Mouse (Mus musculus): Measurements from ENCODE around the gene Zfp988. TPM values are rescaled to one million over a fixed set of nuclear protein-coding genes. Genes with fewer than 3 reads are reported as not detected.
"Not testable (repeated sequence)": the region's sequence is repeated elsewhere in the genome, so short reads cannot be mapped to it uniquely, and the experiment has no call there.

Gene Zfp988
- polyA plus RNA-seq, 1 experiment from 2014 or later: 0.25 TPM

GRCm38 (mm10) chr4:147347300-147347699 lies 41.8 kb downstream of the Zfp988 start:
- ATAC-seq (replicated peaks; ENCODE audit: low FRiP score, low read depth); H3K36me3 ChIP-seq (ENCODE audit: insufficient read depth, low read length); H3K4me2 ChIP-seq (ENCODE audit: low read length); H3K4me1 ChIP-seq (replicated peaks; ENCODE audit: insufficient read depth, low read length); H3K27ac ChIP-seq; H3K4me3 ChIP-seq (replicated peaks; ENCODE audit: low read depth, low read length); H3K9ac ChIP-seq (ENCODE audit: low read depth, low read length); DNase-seq (ENCODE audit: low spot score); H3K27me3 ChIP-seq (ENCODE audit: insufficient read depth, low read length): not testable (repeated sequence)
- peaks cover 31% of the 10 kb centered on the region for H3K9me3 ChIP-seq (replicated peaks; ENCODE audit: low read length)
- 63% methylated on average over 4 of the region's 4 CpGs for WGBS

DNA sequence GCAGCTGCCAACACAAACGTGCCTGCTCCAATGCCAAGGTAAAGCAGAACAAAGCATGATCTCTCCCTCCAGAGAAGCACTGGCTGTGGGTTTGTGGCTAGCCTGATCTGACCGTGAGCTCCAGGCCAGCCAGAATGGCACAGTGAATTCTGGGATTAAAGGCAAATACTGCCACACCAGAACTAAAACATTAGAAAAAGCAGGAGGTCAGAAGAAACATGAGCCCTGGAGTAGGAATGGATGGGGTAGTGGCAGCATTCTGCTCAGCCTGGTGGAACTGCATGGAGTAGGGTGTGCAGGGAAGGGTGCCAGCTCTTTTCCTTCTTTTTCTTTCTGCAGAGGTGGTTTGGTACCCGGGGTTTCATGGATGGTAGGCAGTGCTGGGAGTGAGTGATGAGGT lies 42.4 kb downstream of the Zfp988 start:
- H3K9ac ChIP-seq (ENCODE audit: low read depth, low read length); H3K27me3 ChIP-seq (ENCODE audit: insufficient read depth, low read length); H3K36me3 ChIP-seq (ENCODE audit: insufficient read depth, low read length); DNase-seq (ENCODE audit: low spot score); H3K4me1 ChIP-seq (replicated peaks; ENCODE audit: insufficient read depth, low read length); H3K4me3 ChIP-seq (replicated peaks; ENCODE audit: low read depth, low read length); H3K4me2 ChIP-seq (ENCODE audit: low read length); H3K27ac ChIP-seq; ATAC-seq (replicated peaks; ENCODE audit: low FRiP score, low read depth): not testable (repeated sequence)
- peaks cover 31% of the 10 kb centered on the region for H3K9me3 ChIP-seq (replicated peaks; ENCODE audit: low read length)
- WGBS: 77% methylated on average over 1 of the region's 3 CpGs

GRCm38 (mm10) chr4:147348401-147348800 lies 42.9 kb downstream of the Zfp988 start:
- not testable (repeated sequence) for H3K9ac ChIP-seq (ENCODE audit: low read depth, low read length); H3K27ac ChIP-seq; H3K4me1 ChIP-seq (replicated peaks; ENCODE audit: insufficient read depth, low read length); H3K36me3 ChIP-seq (ENCODE audit: insufficient read depth, low read length); H3K4me2 ChIP-seq (ENCODE audit: low read length); H3K4me3 ChIP-seq (replicated peaks; ENCODE audit: low read depth, low read length); ATAC-seq (replicated peaks; ENCODE audit: low FRiP score, low read depth); H3K27me3 ChIP-seq (ENCODE audit: insufficient read depth, low read length); DNase-seq (ENCODE audit: low spot score)
- 81% methylated on average over 2 of the region's 2 CpGs for WGBS
- peaks cover 26% of the 10 kb centered on the region for H3K9me3 ChIP-seq (replicated peaks; ENCODE audit: low read length)

GRCm38 (mm10) chr4:147348906-147349686 lies 43.6 kb downstream of the Zfp988 start:
- not testable (repeated sequence) for H3K36me3 ChIP-seq (ENCODE audit: insufficient read depth, low read length); DNase-seq (ENCODE audit: low spot score); H3K27ac ChIP-seq; H3K4me3 ChIP-seq (replicated peaks; ENCODE audit: low read depth, low read length); H3K27me3 ChIP-seq (ENCODE audit: insufficient read depth, low read length); ATAC-seq (replicated peaks; ENCODE audit: low FRiP score, low read depth); H3K9ac ChIP-seq (ENCODE audit: low read depth, low read length); H3K4me2 ChIP-seq (ENCODE audit: low read length); H3K4me1 ChIP-seq (replicated peaks; ENCODE audit: insufficient read depth, low read length)
- WGBS: 90% methylated on average over 18 of the region's 19 CpGs
- H3K9me3 ChIP-seq (replicated peaks; ENCODE audit: low read length): peaks cover 22% of the 10 kb centered on the region; the same call in 1 of the 2 replicates

GRCm38 (mm10) chr4:147349687-147350415 lies 44.4 kb downstream of the Zfp988 start:
- not testable (repeated sequence) for ATAC-seq (replicated peaks; ENCODE audit: low FRiP score, low read depth); H3K4me1 ChIP-seq (replicated peaks; ENCODE audit: insufficient read depth, low read length); DNase-seq (ENCODE audit: low spot score); H3K27ac ChIP-seq; H3K9ac ChIP-seq (ENCODE audit: low read depth, low read length); H3K36me3 ChIP-seq (ENCODE audit: insufficient read depth, low read length); H3K27me3 ChIP-seq (ENCODE audit: insufficient read depth, low read length); H3K4me2 ChIP-seq (ENCODE audit: low read length); H3K4me3 ChIP-seq (replicated peaks; ENCODE audit: low read depth, low read length)
- peaks cover 22% of the 10 kb centered on the region; the same call in 1 of the 2 replicates for H3K9me3 ChIP-seq (replicated peaks; ENCODE audit: low read length)
- 85% methylated on average over 9 of the region's 9 CpGs for WGBS

DNA sequence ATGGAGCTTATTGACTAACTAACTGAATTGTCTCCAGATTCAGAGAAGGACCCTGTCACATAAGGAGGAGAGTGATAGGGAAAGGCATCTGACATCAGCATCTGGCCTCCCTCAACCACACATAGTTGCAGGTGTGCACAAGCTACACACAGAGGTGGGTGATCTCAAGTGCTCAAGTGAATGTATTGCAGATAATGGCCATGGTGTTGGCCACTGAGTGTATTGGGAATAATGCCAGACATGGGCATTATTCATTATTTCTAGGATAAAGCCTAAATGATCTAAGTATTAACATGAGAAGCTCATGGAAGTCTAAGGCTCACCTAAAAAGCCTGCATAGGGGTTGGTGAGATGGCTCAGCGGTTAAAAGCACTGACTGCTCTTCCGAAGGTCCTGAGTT lies 45.1 kb downstream of the Zfp988 start:
- H3K9ac ChIP-seq (ENCODE audit: low read depth, low read length); H3K27me3 ChIP-seq (ENCODE audit: insufficient read depth, low read length); DNase-seq (ENCODE audit: low spot score); H3K4me3 ChIP-seq (replicated peaks; ENCODE audit: low read depth, low read length); H3K36me3 ChIP-seq (ENCODE audit: insufficient read depth, low read length); H3K4me1 ChIP-seq (replicated peaks; ENCODE audit: insufficient read depth, low read length); H3K4me2 ChIP-seq (ENCODE audit: low read length); H3K27ac ChIP-seq: not testable (repeated sequence)
- ATAC-seq (replicated peaks; ENCODE audit: low FRiP score, low read depth): peak; percentile 40; the same call in 1 of the 2 replicates
- WGBS: 82% methylated on average over 2 of the region's 2 CpGs
- H3K9me3 ChIP-seq (replicated peaks; ENCODE audit: low read length): peaks cover 19% of the 10 kb centered on the region; the same call in 1 of the 2 replicates

DNA sequence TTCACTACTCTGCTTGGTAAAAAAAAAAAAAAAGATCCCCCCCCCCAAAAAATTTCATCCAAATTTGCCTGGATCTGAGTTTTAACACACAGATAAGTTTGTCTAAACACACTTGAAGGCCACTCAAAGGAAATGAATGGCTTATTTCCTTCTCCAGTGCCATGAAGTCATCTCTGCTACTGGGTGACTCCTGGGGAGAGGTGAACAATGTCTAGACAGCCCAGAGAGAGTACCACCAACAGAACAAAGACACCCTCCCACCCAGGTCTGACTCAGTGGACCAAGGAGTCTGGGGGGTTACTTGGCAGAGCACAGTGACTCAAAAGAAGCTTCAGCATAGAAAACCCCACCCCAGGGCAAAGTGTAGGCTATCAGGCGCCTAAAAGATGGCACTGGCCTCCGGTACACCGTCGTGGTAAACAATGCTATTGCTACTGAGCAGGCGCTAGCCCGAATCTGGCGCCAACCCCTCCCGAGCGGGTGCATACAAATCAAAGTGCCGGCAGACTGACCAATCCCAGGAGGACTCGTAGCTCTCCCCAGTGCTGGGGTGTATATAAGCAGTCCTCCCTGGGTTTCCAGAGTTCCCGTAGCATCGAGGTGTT lies 46.0 kb downstream of the Zfp988 start:
- WGBS: 82% methylated on average over 9 of the region's 13 CpGs
- not testable (repeated sequence) for ATAC-seq (replicated peaks; ENCODE audit: low FRiP score, low read depth); DNase-seq (ENCODE audit: low spot score)

GRCm38 (mm10) chr4:147353626-147354025 lies 48.2 kb downstream of the Zfp988 start:
- H3K4me2 ChIP-seq (ENCODE audit: low read length); H3K36me3 ChIP-seq (ENCODE audit: insufficient read depth, low read length); H3K27me3 ChIP-seq (ENCODE audit: insufficient read depth, low read length); H3K27ac ChIP-seq; H3K9ac ChIP-seq (ENCODE audit: low read depth, low read length); ATAC-seq (replicated peaks; ENCODE audit: low FRiP score, low read depth); DNase-seq (ENCODE audit: low spot score); H3K4me3 ChIP-seq (replicated peaks; ENCODE audit: low read depth, low read length); H3K4me1 ChIP-seq (replicated peaks; ENCODE audit: insufficient read depth, low read length): not testable (repeated sequence)
- 78% methylated on average over 4 of the region's 4 CpGs for WGBS
- peaks cover 19% of the 10 kb centered on the region; the same call in 1 of the 2 replicates for H3K9me3 ChIP-seq (replicated peaks; ENCODE audit: low read length)

More for the DNA sequence above, 46.0 kb downstream of the Zfp988 start:
- H3K4me1 ChIP-seq (replicated peaks; ENCODE audit: insufficient read depth, low read length); H3K4me2 ChIP-seq (ENCODE audit: low read length); H3K27me3 ChIP-seq (ENCODE audit: insufficient read depth, low read length); H3K27ac ChIP-seq; H3K36me3 ChIP-seq (ENCODE audit: insufficient read depth, low read length); H3K4me3 ChIP-seq (replicated peaks; ENCODE audit: low read depth, low read length); H3K9ac ChIP-seq (ENCODE audit: low read depth, low read length): not testable (repeated sequence)
- peaks cover 19% of the 10 kb centered on the region; the same call in 1 of the 2 replicates for H3K9me3 ChIP-seq (replicated peaks; ENCODE audit: low read length)

- not testable (repeated sequence) for ATAC-seq (replicated peaks; ENCODE audit: low FRiP score, low read depth); H3K4me2 ChIP-seq (ENCODE audit: low read length); H3K36me3 ChIP-seq (ENCODE audit: insufficient read depth, low read length); H3K9me3 ChIP-seq (replicated peaks; ENCODE audit: low read length); H3K27ac ChIP-seq; DNase-seq (ENCODE audit: low spot score); H3K4me1 ChIP-seq (replicated peaks; ENCODE audit: insufficient read depth, low read length); H3K9ac ChIP-seq (ENCODE audit: low read depth, low read length); H3K4me3 ChIP-seq (replicated peaks; ENCODE audit: low read depth, low read length); H3K27me3 ChIP-seq (ENCODE audit: insufficient read depth, low read length)
- no CpG with 5 or more reads among the region's 3 CpGs for WGBS
Observed at GRCm38 (mm10) chr4:147356042-147356441, 50.6 kb downstream of the Zfp988 start.

Data from kidney, postnatal 0 days (tissue).